Mouse (Mus musculus): ENCODE measurements at regions not wholly inside any gene's neighbourhood (a gene's known extent, or its start where the extent isn't known, plus 50 kb on each side); places are given as distances from the start of the nearest gene placed in this dataset.

- TF ChIP-seq POLR2AphosphoS5 (IDR thresholded peaks at IDR 0.05; ENCODE audit: insufficient replicate concordance, low read depth, low read length) (no peak), GATA2 (IDR thresholded peaks at IDR 0.05; ENCODE audit: borderline replicate concordance, low read depth, low read length) (no peak), CTCF (IDR thresholded peaks at IDR 0.05; ENCODE audit: low read depth, low read length) (no peak), TAL1 (conservative IDR thresholded peaks at IDR 0.05; ENCODE audit: low read depth, low read length) (no peak), GATA1 (IDR thresholded peaks at IDR 0.05; ENCODE audit: borderline replicate concordance, low read length) (no peak)
- no peaks in the 10 kb centered on the region for H3K27me3 ChIP-seq (ENCODE audit: insufficient read depth, low read length)
- no peaks in the 10 kb centered on the region for H3K36me3 ChIP-seq (replicated peaks)
- peaks cover 53% of the 10 kb centered on the region for H3K9me3 ChIP-seq (replicated peaks)
- ATAC-seq (ENCODE audit: extremely low read depth, insufficient number of reproducible peaks, low FRiP score, poor library complexity, severe bottlenecking) (no peak), DNase-seq (ENCODE audit: low spot score) (no peak)
- no peak overlapping the region for H3K4me3 ChIP-seq (ENCODE audit: low read depth, low read length)
- no peaks in the 10 kb centered on the region for H3K4me1 ChIP-seq (ENCODE audit: insufficient read depth, low read depth, low read length)
Observed at GRCm38 (mm10) chr14:33732698-33733097, 143.7 kb downstream of the Ptpn20 start.

GRCm38 (mm10) chr14:33734446-33735043 lies 145.5 kb downstream of the Ptpn20 start:
- no peaks in the 10 kb centered on the region for H3K4me1 ChIP-seq (ENCODE audit: insufficient read depth, low read depth, low read length)
- no peaks in the 10 kb centered on the region for H3K27me3 ChIP-seq (ENCODE audit: insufficient read depth, low read length)
- no peaks in the 10 kb centered on the region for H3K36me3 ChIP-seq (replicated peaks)
- peaks cover 51% of the 10 kb centered on the region for H3K9me3 ChIP-seq (replicated peaks)
- TF ChIP-seq GATA1 (IDR thresholded peaks at IDR 0.05; ENCODE audit: borderline replicate concordance, low read length) = no peak
- TF ChIP-seq GATA2 (IDR thresholded peaks at IDR 0.05; ENCODE audit: borderline replicate concordance, low read depth, low read length) = no peak
- TF ChIP-seq CTCF (IDR thresholded peaks at IDR 0.05; ENCODE audit: low read depth, low read length) = no peak
- TF ChIP-seq TAL1 (conservative IDR thresholded peaks at IDR 0.05; ENCODE audit: low read depth, low read length) = no peak
- TF ChIP-seq POLR2AphosphoS5 (IDR thresholded peaks at IDR 0.05; ENCODE audit: insufficient replicate concordance, low read depth, low read length) = no peak
- H3K4me3 ChIP-seq (ENCODE audit: low read depth, low read length) = no peak overlapping the region
- no peak for DNase-seq (ENCODE audit: low spot score)
- ATAC-seq (ENCODE audit: extremely low read depth, insufficient number of reproducible peaks, low FRiP score, poor library complexity, severe bottlenecking) = no peak

GRCm38 (mm10) chr14:33735653-33736052 lies 146.6 kb downstream of the Ptpn20 start:
- Histone ChIP-seq H3K27me3 (ENCODE audit: insufficient read depth, low read length) (no peaks in the 10 kb centered on the region), H3K4me3 (ENCODE audit: low read depth, low read length) (no peak overlapping the region), H3K36me3 (replicated peaks) (no peaks in the 10 kb centered on the region), H3K9me3 (replicated peaks) (peaks cover 46% of the 10 kb centered on the region), H3K4me1 (ENCODE audit: insufficient read depth, low read depth, low read length) (no peaks in the 10 kb centered on the region)
- DNase-seq (ENCODE audit: low spot score) (no peak), ATAC-seq (ENCODE audit: extremely low read depth, insufficient number of reproducible peaks, low FRiP score, poor library complexity, severe bottlenecking) (no peak)
- TF ChIP-seq CTCF (IDR thresholded peaks at IDR 0.05; ENCODE audit: low read depth, low read length) (no peak), GATA2 (IDR thresholded peaks at IDR 0.05; ENCODE audit: borderline replicate concordance, low read depth, low read length) (no peak), GATA1 (IDR thresholded peaks at IDR 0.05; ENCODE audit: borderline replicate concordance, low read length) (no peak), POLR2AphosphoS5 (IDR thresholded peaks at IDR 0.05; ENCODE audit: insufficient replicate concordance, low read depth, low read length) (no peak), TAL1 (conservative IDR thresholded peaks at IDR 0.05; ENCODE audit: low read depth, low read length) (no peak)

GRCm38 (mm10) chr14:33746181-33746580 lies 157.2 kb downstream of the Ptpn20 start:
- TF ChIP-seq GATA1 (IDR thresholded peaks at IDR 0.05; ENCODE audit: borderline replicate concordance, low read length) = no peak
- no peak for TF ChIP-seq CTCF (IDR thresholded peaks at IDR 0.05; ENCODE audit: low read depth, low read length)
- no peak for TF ChIP-seq GATA2 (IDR thresholded peaks at IDR 0.05; ENCODE audit: borderline replicate concordance, low read depth, low read length)
- TF ChIP-seq POLR2AphosphoS5 (IDR thresholded peaks at IDR 0.05; ENCODE audit: insufficient replicate concordance, low read depth, low read length) = no peak
- TF ChIP-seq TAL1 (conservative IDR thresholded peaks at IDR 0.05; ENCODE audit: low read depth, low read length) = no peak
- no peak for DNase-seq (ENCODE audit: low spot score)
- Histone ChIP-seq H3K36me3 (replicated peaks) (no peaks in the 10 kb centered on the region), H3K4me1 (ENCODE audit: insufficient read depth, low read depth, low read length) (no peaks in the 10 kb centered on the region), H3K9me3 (replicated peaks) (peaks cover 21% of the 10 kb centered on the region), H3K27me3 (ENCODE audit: insufficient read depth, low read length) (no peaks in the 10 kb centered on the region), H3K4me3 (ENCODE audit: low read depth, low read length) (no peak overlapping the region)
- no peak for ATAC-seq (ENCODE audit: extremely low read depth, insufficient number of reproducible peaks, low FRiP score, poor library complexity, severe bottlenecking)

GRCm38 (mm10) chr14:33759656-33760055 lies 163.7 kb upstream of the Gdf10 start:
- Histone ChIP-seq H3K27me3 (ENCODE audit: insufficient read depth, low read length) (no peaks in the 10 kb centered on the region), H3K36me3 (replicated peaks) (no peaks in the 10 kb centered on the region), H3K4me3 (ENCODE audit: low read depth, low read length) (no peak overlapping the region), H3K9me3 (replicated peaks) (peaks cover 37% of the 10 kb centered on the region), H3K4me1 (ENCODE audit: insufficient read depth, low read depth, low read length) (no peaks in the 10 kb centered on the region)
- ATAC-seq (ENCODE audit: extremely low read depth, insufficient number of reproducible peaks, low FRiP score, poor library complexity, severe bottlenecking) = no peak
- no peak for TF ChIP-seq TAL1 (conservative IDR thresholded peaks at IDR 0.05; ENCODE audit: low read depth, low read length)
- no peak for TF ChIP-seq POLR2AphosphoS5 (IDR thresholded peaks at IDR 0.05; ENCODE audit: insufficient replicate concordance, low read depth, low read length)
- no peak for TF ChIP-seq CTCF (IDR thresholded peaks at IDR 0.05; ENCODE audit: low read depth, low read length)
- TF ChIP-seq GATA1 (IDR thresholded peaks at IDR 0.05; ENCODE audit: borderline replicate concordance, low read length) = no peak
- no peak for TF ChIP-seq GATA2 (IDR thresholded peaks at IDR 0.05; ENCODE audit: borderline replicate concordance, low read depth, low read length)
- no peak for DNase-seq (ENCODE audit: low spot score)

- H3K27me3 ChIP-seq (ENCODE audit: insufficient read depth, low read length) = no peaks in the 10 kb centered on the region
- TF ChIP-seq GATA1 (IDR thresholded peaks at IDR 0.05; ENCODE audit: borderline replicate concordance, low read length) = no peak
- ATAC-seq (ENCODE audit: extremely low read depth, insufficient number of reproducible peaks, low FRiP score, poor library complexity, severe bottlenecking) (no peak), DNase-seq (ENCODE audit: low spot score) (no peak)
- H3K36me3 ChIP-seq (replicated peaks) = no peaks in the 10 kb centered on the region
- no peak overlapping the region for H3K4me3 ChIP-seq (ENCODE audit: low read depth, low read length)
- no peaks in the 10 kb centered on the region for H3K4me1 ChIP-seq (ENCODE audit: insufficient read depth, low read depth, low read length)
- H3K9me3 ChIP-seq (replicated peaks) = peaks cover 21% of the 10 kb centered on the region
Observed at GRCm38 (mm10) chr14:33763641-33764046, 159.7 kb upstream of the Gdf10 start.

Measured in G1E (cell line).